Mouse (Mus musculus) ES-E14 (cell line): ENCODE data around the gene Mafb. TPM values are rescaled to one million over a fixed set of nuclear protein-coding genes. Genes with fewer than 3 reads are reported as not detected.

Source experiments
- DNase-seq: peaks from one replicate; pipeline ENCODE4 v3.0.0-alpha.2; 2013; ENCODE audit warnings: low read depth, low spot score
- H3K27ac ChIP-seq: 2 replicates; pipeline ENCODE4 v1.5.1; 2012; ENCODE audit warnings: low read depth, mild to moderate bottlenecking, low read length, moderate library complexity, mixed read lengths; ENCODE audit not compliant: poor library complexity, insufficient read depth, severe bottlenecking
- H3K36me3 ChIP-seq: 2 replicates; pipeline ENCODE4 v1.6.1; 2012; ENCODE audit warnings: mild to moderate bottlenecking, low read length, moderate library complexity, mixed read lengths; ENCODE audit not compliant: control insufficient read depth, poor library complexity, insufficient read depth, severe bottlenecking
- H3K4me1 ChIP-seq, 2 experiments: fragments of 150-350 bp in 1 of 2; sonication (generic) in 1 of 2; 2 replicates each; pipeline ENCODE4 v1.6.1; 2012; ENCODE audit warnings: low read length in 2 of 2, mild to moderate bottlenecking in 1 of 2, mixed read lengths in 1 of 2; ENCODE audit not compliant: control insufficient read depth in 2 of 2, insufficient read depth in 2 of 2, poor library complexity in 1 of 2
- H3K4me3 ChIP-seq, 2 experiments: fragments of 150-350 bp in 1 of 2; sonication (generic) in 1 of 2; 2 replicates each; pipeline ENCODE4 v1.5.1; 2012; ENCODE audit warnings: low read length in 2 of 2, low read depth in 1 of 2, mild to moderate bottlenecking in 1 of 2, mixed read lengths in 1 of 2; ENCODE audit not compliant: insufficient read depth in 1 of 2, poor library complexity in 1 of 2, severe bottlenecking in 1 of 2
- H3K9ac ChIP-seq: 2 replicates; pipeline ENCODE4 v1.6.1; 2012; ENCODE audit warnings: low read depth, mild to moderate bottlenecking, low read length, mixed read lengths; ENCODE audit not compliant: poor library complexity, insufficient read depth, severe bottlenecking
- H3K9me3 ChIP-seq: fragments of 150-350 bp; sonication (generic); 2 replicates; pipeline ENCODE4 v1.6.1; 2012; ENCODE audit warnings: low read depth, mild to moderate bottlenecking, low read length; ENCODE audit not compliant: control insufficient read depth, insufficient read depth
- CHD2 ChIP-seq: IDR thresholded peaks from 2 replicates; pipeline ENCODE4 v1.6.1; 2014; ENCODE audit warnings: mild to moderate bottlenecking, low read depth, low read length, inconsistent platforms
- HCFC1 ChIP-seq: IDR thresholded peaks from 2 replicates; pipeline ENCODE4 v1.6.1; 2012; ENCODE audit warnings: low read length, inconsistent platforms, borderline replicate concordance; ENCODE audit not compliant: insufficient read depth
- MAFK ChIP-seq: IDR thresholded peaks from 2 replicates; pipeline ENCODE4 v1.6.1; 2014; ENCODE audit warnings: mild to moderate bottlenecking, low read depth, low read length, inconsistent platforms; ENCODE audit not compliant: insufficient read depth
- ZC3H11A ChIP-seq: IDR thresholded peaks from 2 replicates; pipeline ENCODE4 v1.6.1; 2012; ENCODE audit warnings: low read depth, mild to moderate bottlenecking, inconsistent platforms, low read length, borderline replicate concordance
- ZNF384 ChIP-seq: IDR thresholded peaks from 2 replicates; pipeline ENCODE4 v1.6.1; 2012; ENCODE audit warnings: low read depth, low read length, inconsistent platforms
- in situ Hi-C, 2 experiments: fragments of 600-800 bp; cut with MboI; formaldehyde crosslinking; loops; one replicate each; pipeline ENCODE4 v1.15.1; 2025; ENCODE audit warnings: low sequenced_read_pairs in 2 of 2, inconsistent platforms in 1 of 2; ENCODE audit not compliant: unreplicated experiment in 2 of 2
- total RNA-seq: library from RNA; depleted of rRNA; stranded (reverse); fragments of 300-350 nt; gene quantifications from 2 replicates; pipeline ENCODE4 v1.2.3, GENCODE M21; 2012

Mafb gene
- total RNA-seq, 1 experiment, result 0.45 TPM

GRCm38 (mm10) chr2:160392648-160393047, 25.8 kb upstream of the Mafb start:
- TF ChIP-seq MAFK (peak; percentile 69), CHD2 (no peak)
- H3K4me3 ChIP-seq, result no peak overlapping the region
- no peaks in the 10 kb centered on the region for H3K4me1 ChIP-seq
- no peak overlapping the region for H3K9ac ChIP-seq
- DNase-seq, result no peak
- H3K27ac ChIP-seq, result no peak overlapping the region
- no peaks in the 10 kb centered on the region for H3K36me3 ChIP-seq
- no peaks in the 10 kb centered on the region for H3K9me3 ChIP-seq
- in situ Hi-C loops, result no loop called here

- H3K4me1 ChIP-seq, result no peaks in the 10 kb centered on the region
- no peaks in the 10 kb centered on the region for H3K36me3 ChIP-seq
- no peak overlapping the region for H3K27ac ChIP-seq
- in situ Hi-C loops, result no loop called here
- no peak overlapping the region for H3K9ac ChIP-seq
- H3K9me3 ChIP-seq, result no peaks in the 10 kb centered on the region
- TF ChIP-seq HCFC1 (no peak), MAFK (no peak), ZC3H11A (no peak), CHD2 (no peak), ZNF384 (no peak)
- DNase-seq, result no peak
- H3K4me3 ChIP-seq, result no peak overlapping the region
These were observed 21.7 kb upstream of the Mafb start for GRCm38 (mm10) chr2:160388596-160388995.

- H3K4me1 ChIP-seq, result no peaks in the 10 kb centered on the region
- H3K36me3 ChIP-seq, result no peaks in the 10 kb centered on the region
- no peak overlapping the region for H3K9ac ChIP-seq
- no peak overlapping the region for H3K4me3 ChIP-seq
- H3K27ac ChIP-seq, result no peak overlapping the region
- TF ChIP-seq ZC3H11A, result no peak
- no peak for TF ChIP-seq CHD2
- no peak for TF ChIP-seq HCFC1
- no peak for TF ChIP-seq ZNF384
- no peak for TF ChIP-seq MAFK
- DNase-seq, result no peak
- no peaks in the 10 kb centered on the region for H3K9me3 ChIP-seq
- in situ Hi-C loops, result no loop called here
These were observed 16.6 kb upstream of the Mafb start for GRCm38 (mm10) chr2:160383418-160383817.

GRCm38 (mm10) chr2:160378271-160378670, 11.4 kb upstream of the Mafb start:
- TF ChIP-seq CHD2 (no peak), ZNF384 (no peak), MAFK (no peak), ZC3H11A (peak; percentile 31; the same call in 1 of the 2 replicates), HCFC1 (no peak)
- no peaks in the 10 kb centered on the region; a peak in 1 of 4 replicates for H3K4me1 ChIP-seq
- DNase-seq, result peak; percentile 58
- H3K9ac ChIP-seq, result no peak overlapping the region
- H3K4me3 ChIP-seq, result no peak overlapping the region
- no peaks in the 10 kb centered on the region for H3K36me3 ChIP-seq
- in situ Hi-C loops, result loop anchor here (10.0 kb wide), 1 partner anchor 207 kb away; no protein-coding TSS in a partner anchor
- no peak overlapping the region for H3K27ac ChIP-seq
- no peaks in the 10 kb centered on the region for H3K9me3 ChIP-seq

GRCm38 (mm10) chr2:160376236-160376635, 9.4 kb upstream of the Mafb start:
- in situ Hi-C loops, result loop anchor here (10.0 kb wide), 1 partner anchor 209 kb away; no protein-coding TSS in a partner anchor
- no peak overlapping the region for H3K4me3 ChIP-seq
- no peaks in the 10 kb centered on the region; a peak in 1 of 4 replicates for H3K4me1 ChIP-seq
- no peaks in the 10 kb centered on the region for H3K36me3 ChIP-seq
- H3K27ac ChIP-seq, result no peak overlapping the region
- no peak overlapping the region for H3K9ac ChIP-seq
- DNase-seq, result no peak
- H3K9me3 ChIP-seq, result no peaks in the 10 kb centered on the region
- no peak for TF ChIP-seq CHD2
- no peak for TF ChIP-seq MAFK
- no peak for TF ChIP-seq HCFC1
- TF ChIP-seq ZC3H11A, result no peak
- no peak for TF ChIP-seq ZNF384
